Mouse (Mus musculus): ENCODE measurements around the gene Msmb. TPM values are rescaled to one million over a fixed set of nuclear protein-coding genes. Genes with fewer than 3 reads are reported as not detected.
"Not testable (repeated sequence)": the region's sequence is repeated elsewhere in the genome, so short reads cannot be mapped to it uniquely, and the experiment has no call there.

Gene Msmb
- polyA plus RNA-seq, 1 experiment from 2014 or later = not detected

DNA sequence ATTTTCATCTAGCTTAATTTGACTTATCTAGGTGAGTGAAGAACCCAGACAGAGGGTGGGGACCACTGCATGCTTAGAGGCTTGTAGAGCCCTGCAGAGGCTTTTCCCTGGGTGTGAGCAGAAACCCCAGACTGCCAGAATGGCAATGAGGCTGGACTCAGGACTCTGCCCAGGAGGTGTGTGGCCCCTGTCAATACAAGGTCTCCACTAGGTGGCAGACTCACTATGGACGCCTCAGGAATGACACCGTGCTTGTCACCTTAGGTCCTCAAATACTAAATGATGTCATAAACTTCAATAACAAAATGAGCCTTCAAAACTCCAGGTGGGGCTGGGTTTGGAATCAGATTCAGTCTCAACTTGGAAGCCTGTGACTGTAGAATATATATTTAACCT, 19.9 kb upstream of the Msmb start:
- no peak overlapping the region for H3K4me3 ChIP-seq (replicated peaks)
- H3K9me3 ChIP-seq = no peaks in the 10 kb centered on the region
- H3K27ac ChIP-seq = no peak overlapping the region
- no peak overlapping the region for H3K4me2 ChIP-seq
- no peak for ATAC-seq (ENCODE audit: insufficient read depth, low FRiP score, low read depth)
- no peaks in the 10 kb centered on the region for H3K4me1 ChIP-seq
- no peaks in the 10 kb centered on the region for H3K27me3 ChIP-seq (replicated peaks)
- no peak overlapping the region for H3K9ac ChIP-seq
- WGBS = 58% methylated on average over 2 of the region's 2 CpGs
- no peaks in the 10 kb centered on the region for H3K36me3 ChIP-seq

DNA sequence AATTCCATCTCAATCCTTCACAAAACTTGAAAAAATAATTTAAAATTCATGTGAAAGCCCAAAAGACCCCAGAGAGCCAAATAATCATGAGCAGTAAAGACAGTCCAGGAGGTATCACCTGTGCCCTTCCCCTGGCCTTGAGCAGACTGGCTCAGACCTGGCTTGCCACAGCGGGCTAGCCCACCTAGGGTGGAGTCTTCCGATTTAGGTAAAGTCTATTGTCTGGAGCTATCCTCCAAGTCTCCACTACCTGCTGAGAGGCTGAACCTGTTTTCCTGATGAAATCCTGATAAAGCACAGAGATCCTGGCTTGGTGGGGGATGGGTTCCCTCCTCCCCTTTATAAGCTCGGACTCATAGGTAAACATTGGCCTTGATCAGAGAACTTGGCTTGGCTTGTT, 17.6 kb upstream of the Msmb start:
- Histone ChIP-seq H3K27ac (no peak overlapping the region), H3K4me2 (no peak overlapping the region), H3K4me3 (replicated peaks) (no peak overlapping the region), H3K9me3 (no peaks in the 10 kb centered on the region), H3K9ac (no peak overlapping the region), H3K4me1 (no peaks in the 10 kb centered on the region), H3K27me3 (replicated peaks) (no peaks in the 10 kb centered on the region), H3K36me3 (no peaks in the 10 kb centered on the region)
- WGBS = 58% methylated on average over 3 of the region's 3 CpGs
- no peak for ATAC-seq (ENCODE audit: insufficient read depth, low FRiP score, low read depth)

DNA sequence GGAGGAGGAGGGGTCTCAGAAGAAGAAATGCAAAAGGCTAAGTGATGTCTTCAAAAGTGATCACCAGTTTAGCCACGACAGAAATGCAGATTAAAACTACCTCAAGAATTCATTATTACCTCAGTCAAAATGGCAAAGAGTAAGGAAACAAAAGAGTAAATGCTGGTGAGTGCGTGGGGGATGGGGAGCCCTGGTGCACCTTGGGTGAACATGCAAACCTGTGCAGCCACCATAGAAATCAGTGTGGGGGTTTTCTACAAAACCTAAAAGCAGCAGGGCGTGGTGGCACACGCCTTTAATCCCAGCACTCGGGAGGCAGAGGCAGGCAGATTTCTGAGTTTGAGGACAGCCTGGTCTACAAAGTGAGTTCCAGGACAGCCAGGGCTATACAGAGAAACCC, 16.6 kb upstream of the Msmb start:
- not testable (repeated sequence) for ATAC-seq (ENCODE audit: insufficient read depth, low FRiP score, low read depth); H3K4me3 ChIP-seq (replicated peaks)
- WGBS = 82% methylated on average over 5 of the region's 5 CpGs

DNA sequence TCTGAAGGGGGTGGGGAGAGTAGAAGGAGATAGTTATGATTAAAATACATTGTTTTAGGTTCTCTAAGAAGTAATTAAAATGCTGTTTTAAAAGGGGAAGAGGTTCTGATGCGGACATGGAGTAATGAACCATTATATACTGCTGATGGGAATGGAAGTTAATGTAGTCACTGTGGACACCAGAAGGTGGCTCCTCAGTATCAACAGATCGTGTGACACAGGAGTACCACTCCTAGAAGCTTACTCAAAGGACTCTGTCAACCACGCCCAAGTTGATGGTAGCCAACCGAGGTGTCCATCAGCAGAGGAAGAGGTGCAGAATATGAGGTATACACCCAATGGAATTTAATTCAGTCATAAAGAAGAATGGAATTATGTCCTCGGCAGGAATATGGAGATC, 13.4 kb upstream of the Msmb start:
- Histone ChIP-seq H3K4me1 (no peaks in the 10 kb centered on the region), H3K9me3 (no peaks in the 10 kb centered on the region), H3K27ac (no peak overlapping the region), H3K4me3 (replicated peaks) (no peak overlapping the region), H3K9ac (no peak overlapping the region), H3K36me3 (no peaks in the 10 kb centered on the region), H3K4me2 (no peak overlapping the region), H3K27me3 (replicated peaks) (no peaks in the 10 kb centered on the region)
- WGBS = 69% methylated on average over 5 of the region's 5 CpGs
- ATAC-seq (ENCODE audit: insufficient read depth, low FRiP score, low read depth) = no peak

More for the DNA sequence above, 16.6 kb upstream of the Msmb start:
- not testable (repeated sequence) for H3K36me3 ChIP-seq; H3K9me3 ChIP-seq; H3K4me2 ChIP-seq; H3K27ac ChIP-seq; H3K9ac ChIP-seq; H3K27me3 ChIP-seq (replicated peaks); H3K4me1 ChIP-seq

DNA sequence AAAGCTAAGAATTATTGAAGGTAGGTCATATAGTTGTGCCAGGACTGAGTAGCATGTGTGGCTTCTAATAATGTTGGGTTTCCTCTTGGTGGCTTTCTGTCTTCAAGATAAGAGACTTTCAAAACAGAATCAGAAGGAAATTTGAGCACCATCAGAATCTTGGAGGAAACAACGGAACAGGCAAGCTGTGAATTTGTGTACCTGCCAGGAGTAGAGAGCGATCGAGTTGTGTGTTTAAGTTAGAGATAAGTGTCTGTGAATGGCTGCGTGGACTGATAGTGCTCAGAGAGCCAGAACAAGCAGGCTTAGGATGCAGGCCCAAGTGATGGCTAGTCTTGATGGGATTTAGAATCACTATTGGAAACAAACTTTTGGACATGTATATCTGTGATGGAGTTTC, 10.0 kb upstream of the Msmb start:
- H3K9ac ChIP-seq = no peak overlapping the region
- no peak; the same call in 1 of the 2 replicates for ATAC-seq (ENCODE audit: insufficient read depth, low FRiP score, low read depth)
- no peaks in the 10 kb centered on the region for H3K27me3 ChIP-seq (replicated peaks)
- 41% methylated on average over 4 of the region's 4 CpGs for WGBS
- H3K27ac ChIP-seq = no peak overlapping the region
- H3K9me3 ChIP-seq = no peaks in the 10 kb centered on the region
- H3K36me3 ChIP-seq = no peaks in the 10 kb centered on the region
- H3K4me3 ChIP-seq (replicated peaks) = no peak overlapping the region
- peaks cover 4% of the 10 kb centered on the region; the same call in 1 of the 2 replicates for H3K4me1 ChIP-seq
- H3K4me2 ChIP-seq = no peak overlapping the region

GRCm38 (mm10) chr14:32134293-32134692, 7.5 kb upstream of the Msmb start:
- WGBS = 24% methylated on average over 2 of the region's 2 CpGs
- H3K4me1 ChIP-seq = peaks cover 4% of the 10 kb centered on the region; the same call in 1 of the 2 replicates
- H3K36me3 ChIP-seq = no peaks in the 10 kb centered on the region
- H3K4me3 ChIP-seq (replicated peaks) = no peak overlapping the region
- ATAC-seq (ENCODE audit: insufficient read depth, low FRiP score, low read depth) = no peak
- H3K27me3 ChIP-seq (replicated peaks) = no peaks in the 10 kb centered on the region
- H3K27ac ChIP-seq = no peak overlapping the region
- H3K4me2 ChIP-seq = no peak overlapping the region
- no peak overlapping the region for H3K9ac ChIP-seq
- no peaks in the 10 kb centered on the region for H3K9me3 ChIP-seq

DNA sequence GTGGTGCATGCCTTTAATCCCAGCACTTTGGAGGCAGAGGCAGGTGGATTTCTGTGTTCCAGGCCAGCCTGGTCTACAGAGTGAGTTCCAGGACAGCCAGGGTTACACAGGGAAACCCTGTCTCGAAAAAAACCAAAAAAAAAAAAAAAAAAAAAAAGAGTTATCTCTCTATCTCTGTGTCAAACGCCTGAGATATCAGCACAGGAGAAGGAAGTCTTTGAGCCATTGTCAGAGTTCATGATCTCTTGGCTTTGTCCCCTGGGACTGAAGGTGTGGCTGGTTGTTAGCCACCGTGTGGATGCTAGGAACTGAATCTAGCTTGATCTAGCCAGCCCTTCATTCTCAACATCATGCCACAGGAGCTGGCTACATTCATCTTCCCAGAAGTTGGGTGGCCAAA, 5.4 kb upstream of the Msmb start:
- not testable (repeated sequence) for H3K27me3 ChIP-seq (replicated peaks); H3K27ac ChIP-seq; H3K4me3 ChIP-seq (replicated peaks); H3K4me2 ChIP-seq; H3K4me1 ChIP-seq; H3K9ac ChIP-seq; H3K36me3 ChIP-seq; ATAC-seq (ENCODE audit: insufficient read depth, low FRiP score, low read depth); H3K9me3 ChIP-seq
- WGBS = 54% methylated on average over 3 of the region's 3 CpGs

GRCm38 (mm10) chr14:32140359-32140965, 1.4 kb upstream of the Msmb start:
- Histone ChIP-seq H3K27me3 (replicated peaks) (no peaks in the 10 kb centered on the region), H3K27ac (no peak overlapping the region), H3K4me3 (replicated peaks) (no peak overlapping the region), H3K4me2 (no peak overlapping the region), H3K36me3 (no peaks in the 10 kb centered on the region), H3K9ac (no peak overlapping the region), H3K4me1 (no peaks in the 10 kb centered on the region), H3K9me3 (no peaks in the 10 kb centered on the region)
- WGBS = 79% methylated on average over 5 of the region's 5 CpGs
- ATAC-seq (ENCODE audit: insufficient read depth, low FRiP score, low read depth) = no peak

DNA sequence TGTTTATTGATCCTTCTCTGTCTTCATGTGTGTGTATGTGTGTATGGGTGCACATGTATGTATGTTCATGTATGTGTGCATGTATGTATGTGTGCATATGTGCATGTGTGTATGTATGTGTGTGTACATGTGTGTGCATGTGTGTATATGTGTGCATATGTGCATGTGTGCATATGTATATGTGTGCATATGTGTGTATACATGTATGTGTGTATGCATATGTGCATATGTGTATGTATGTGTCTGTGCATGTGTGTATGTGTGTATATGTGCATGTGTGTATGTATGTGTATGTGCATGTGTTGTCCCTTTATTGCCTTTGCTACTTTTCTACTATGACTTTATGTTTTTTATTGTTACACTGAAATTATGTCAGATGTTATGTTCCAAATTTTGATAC, 2.9 kb downstream of the Msmb start:
- H3K27me3 ChIP-seq (replicated peaks) = no peaks in the 10 kb centered on the region
- H3K9ac ChIP-seq = no peak overlapping the region
- H3K36me3 ChIP-seq = no peaks in the 10 kb centered on the region
- no peak for ATAC-seq (ENCODE audit: insufficient read depth, low FRiP score, low read depth)
- H3K9me3 ChIP-seq = no peaks in the 10 kb centered on the region
- no peak overlapping the region for H3K4me3 ChIP-seq (replicated peaks)
- no peak overlapping the region for H3K27ac ChIP-seq
- no peak overlapping the region for H3K4me2 ChIP-seq
- H3K4me1 ChIP-seq = no peaks in the 10 kb centered on the region

GRCm38 (mm10) chr14:32145401-32145800, 3.6 kb downstream of the Msmb start:
- no peaks in the 10 kb centered on the region for H3K27me3 ChIP-seq (replicated peaks)
- no peak overlapping the region for H3K4me3 ChIP-seq (replicated peaks)
- no peak overlapping the region for H3K9ac ChIP-seq
- no peak overlapping the region for H3K4me2 ChIP-seq
- H3K4me1 ChIP-seq = no peaks in the 10 kb centered on the region
- no peaks in the 10 kb centered on the region for H3K9me3 ChIP-seq
- 73% methylated on average over 4 of the region's 4 CpGs for WGBS
- H3K36me3 ChIP-seq = no peaks in the 10 kb centered on the region
- H3K27ac ChIP-seq = no peak overlapping the region
- no peak for ATAC-seq (ENCODE audit: insufficient read depth, low FRiP score, low read depth)

DNA sequence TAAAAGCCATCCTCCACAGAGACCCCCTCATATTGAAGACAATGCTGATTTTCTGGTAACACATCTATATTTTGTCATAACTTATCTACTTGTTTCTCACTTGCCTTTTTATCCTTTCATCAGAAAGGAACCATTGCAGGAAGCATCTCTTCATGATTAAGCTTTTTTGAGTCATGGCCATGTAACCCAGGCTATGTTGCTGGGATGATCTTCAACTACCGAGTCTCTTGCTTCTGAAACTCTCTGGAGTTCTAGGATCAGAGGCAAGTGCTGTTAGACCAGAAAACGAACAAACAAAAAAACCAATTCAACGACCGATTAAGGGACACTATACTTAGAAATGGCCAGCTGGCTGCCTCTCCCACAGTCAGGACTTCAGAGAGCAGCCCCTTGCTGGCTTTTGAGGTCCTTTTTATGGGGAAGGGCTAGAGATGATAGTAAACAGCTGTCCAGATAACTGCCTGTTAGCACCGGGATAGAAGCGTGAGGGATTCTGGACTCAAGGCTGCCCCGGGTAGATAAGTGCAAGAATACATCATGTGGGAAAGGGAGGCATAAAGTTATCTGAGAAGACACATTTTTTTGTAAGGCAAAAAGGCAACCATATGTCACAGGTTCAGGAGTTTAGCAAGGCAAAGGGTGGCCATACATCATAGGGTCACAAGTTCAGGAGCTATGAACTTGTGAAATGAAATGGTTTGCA, 4.1 kb downstream of the Msmb start:
- Histone ChIP-seq H3K27me3 (replicated peaks) (no peaks in the 10 kb centered on the region), H3K4me2 (no peak overlapping the region), H3K9me3 (no peaks in the 10 kb centered on the region), H3K4me3 (replicated peaks) (no peak overlapping the region), H3K4me1 (no peaks in the 10 kb centered on the region), H3K36me3 (no peaks in the 10 kb centered on the region), H3K9ac (no peak overlapping the region), H3K27ac (no peak overlapping the region)
- peak; percentile 91 for ATAC-seq (ENCODE audit: insufficient read depth, low FRiP score, low read depth)
- WGBS = 68% methylated on average over 7 of the region's 7 CpGs

GRCm38 (mm10) chr14:32146578-32146977, 4.8 kb downstream of the Msmb start:
- H3K4me1 ChIP-seq = no peaks in the 10 kb centered on the region
- H3K27me3 ChIP-seq (replicated peaks) = no peaks in the 10 kb centered on the region
- ATAC-seq (ENCODE audit: insufficient read depth, low FRiP score, low read depth) = no peak
- H3K27ac ChIP-seq = no peak overlapping the region
- 64% methylated on average over 2 of the region's 2 CpGs for WGBS
- no peak overlapping the region for H3K9ac ChIP-seq
- H3K4me3 ChIP-seq (replicated peaks) = no peak overlapping the region
- H3K36me3 ChIP-seq = no peaks in the 10 kb centered on the region
- no peak overlapping the region for H3K4me2 ChIP-seq
- H3K9me3 ChIP-seq = no peaks in the 10 kb centered on the region

GRCm38 (mm10) chr14:32150872-32151271, 9.0 kb downstream of the Msmb start:
- no peak overlapping the region for H3K4me3 ChIP-seq (replicated peaks)
- no peak for ATAC-seq (ENCODE audit: insufficient read depth, low FRiP score, low read depth)
- 90% methylated on average over 2 of the region's 2 CpGs for WGBS
- H3K9ac ChIP-seq = no peak overlapping the region
- H3K27me3 ChIP-seq (replicated peaks) = no peaks in the 10 kb centered on the region
- no peak overlapping the region for H3K4me2 ChIP-seq
- H3K9me3 ChIP-seq = no peaks in the 10 kb centered on the region
- H3K36me3 ChIP-seq = no peaks in the 10 kb centered on the region
- no peaks in the 10 kb centered on the region for H3K4me1 ChIP-seq
- no peak overlapping the region for H3K27ac ChIP-seq

Data from stomach, embryonic 15.5 days (tissue).